Mouse (Mus musculus): Measurements from ENCODE around the gene Phf7.
A peak's percentile ranks its signal among the peaks of the same experiment; 100 is the strongest.

The Phf7 gene

DNA sequence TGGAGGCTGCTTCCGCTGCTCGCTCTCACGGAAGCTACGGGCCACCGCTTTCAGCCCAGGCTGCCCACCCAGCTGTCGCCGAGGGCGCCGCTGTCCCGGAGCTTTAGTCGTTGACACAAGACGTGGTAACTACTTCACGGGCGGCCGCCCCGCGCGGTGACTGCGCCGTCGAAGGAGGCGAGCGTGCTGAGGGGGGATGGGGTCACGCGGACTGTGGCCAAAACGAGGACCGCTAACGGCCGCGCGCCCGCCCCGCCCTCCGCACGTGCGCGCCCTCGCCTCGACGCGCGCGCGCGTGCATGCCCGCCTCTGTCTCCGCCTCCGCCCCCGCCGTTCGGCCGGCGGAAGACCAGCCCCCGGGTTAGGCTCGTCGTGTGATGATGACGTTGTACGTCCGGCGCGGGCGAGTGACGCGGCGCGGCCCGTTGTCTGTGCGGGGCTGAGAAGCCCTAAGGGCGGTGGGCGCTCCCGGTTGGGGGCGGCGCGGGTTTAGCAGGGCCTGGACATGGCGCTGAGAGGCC is at the start of gene Phf7, which contains the start of gene Bap1:
Phf7 (minus strand) TSS at position 234 of the 521 bp plus-strand sequence.
Bap1 (plus strand) TSS at position 367 of the 521 bp plus-strand sequence.
- peak; percentile 67 for DNase-seq (ENCODE audit: low read depth)

- DNase-seq (ENCODE audit: low read depth) = no peak
Observed at GRCm38 (mm10) chr14:31285728-31286127, 34.6 kb upstream of the Phf7 start.

DNA sequence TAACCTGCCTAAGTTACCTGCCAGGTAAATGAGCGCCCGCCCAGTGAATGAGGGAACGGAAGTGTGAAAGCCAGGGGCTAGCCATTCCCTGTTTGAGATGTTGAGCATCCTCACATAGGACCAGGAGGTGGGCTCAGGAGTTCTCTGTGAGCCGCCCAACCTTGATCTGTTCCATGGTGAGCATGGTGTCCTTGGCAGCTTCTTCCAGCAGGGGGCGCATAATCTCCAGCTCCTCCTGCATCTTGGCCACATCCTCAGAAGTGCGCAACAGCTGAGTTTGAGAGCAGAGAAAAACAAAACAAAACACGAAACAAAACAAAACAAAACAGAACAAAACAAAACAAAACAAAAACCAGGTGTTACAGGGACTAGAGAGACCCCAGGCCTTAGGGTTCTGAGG is 21.0 kb upstream of the Phf7 start:
- peak; percentile 22 for DNase-seq (ENCODE audit: low read depth)

DNA sequence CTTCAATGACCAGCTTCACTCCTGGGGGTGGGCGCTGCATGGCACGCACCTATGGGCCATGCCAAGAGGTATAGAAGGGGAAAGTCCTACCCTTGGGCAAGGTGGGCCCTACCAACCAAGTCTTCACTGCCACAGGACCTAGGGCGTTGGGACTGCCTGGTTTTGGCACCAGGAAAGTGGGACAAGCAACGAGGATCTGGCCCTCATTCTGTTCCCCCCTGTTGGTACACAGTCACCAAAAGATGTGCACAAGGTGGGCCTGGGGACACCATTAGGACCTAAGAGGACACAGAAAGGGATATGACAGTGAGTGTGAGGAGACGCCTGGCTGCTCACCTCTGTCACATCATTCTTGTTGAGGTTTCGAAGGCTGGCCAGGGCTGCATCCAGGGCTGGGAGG is 20.0 kb upstream of the Phf7 start:
- DNase-seq (ENCODE audit: low read depth) = no peak

GRCm38 (mm10) chr14:31269456-31270100 is 18.5 kb upstream of the Phf7 start:
- DNase-seq (ENCODE audit: low read depth) = no peak

DNA sequence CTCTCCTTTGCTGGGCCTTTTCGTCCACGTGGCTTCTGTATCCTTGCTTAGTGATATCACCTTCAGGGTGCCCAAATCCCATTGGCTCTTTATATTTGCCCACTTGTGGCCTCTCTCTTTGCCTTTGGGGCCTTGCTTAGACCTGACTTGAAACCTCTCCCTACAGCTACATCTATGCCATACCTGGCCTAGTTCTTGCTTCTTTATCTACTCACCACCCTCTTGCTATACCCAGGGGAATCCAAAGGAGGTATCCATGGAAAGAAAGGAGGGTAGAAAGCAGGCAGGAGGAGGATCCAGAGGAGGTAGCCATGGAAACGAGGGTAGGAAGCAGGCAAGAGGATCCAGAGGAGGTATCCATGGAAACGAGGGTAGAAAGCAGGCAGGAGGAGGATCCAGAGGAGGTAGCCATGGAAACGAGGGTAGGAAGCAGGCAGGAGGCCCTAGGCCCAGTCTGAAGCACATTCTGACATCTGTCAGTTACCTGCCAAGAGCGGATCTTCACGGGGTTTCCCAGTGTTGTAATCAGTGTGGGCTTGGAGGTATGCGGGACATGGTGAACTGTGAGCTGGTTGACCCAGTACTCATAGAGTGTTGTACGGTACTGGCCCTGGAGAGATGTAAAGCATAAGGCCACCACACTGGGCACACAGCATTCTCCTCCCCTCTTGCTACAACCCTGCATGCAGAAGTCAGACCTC is 17.3 kb upstream of the Phf7 start:
- no peak for DNase-seq (ENCODE audit: low read depth)

- no peak for DNase-seq (ENCODE audit: low read depth)
Observed at GRCm38 (mm10) chr14:31267649-31268048, 16.5 kb upstream of the Phf7 start.

GRCm38 (mm10) chr14:31260932-31261331 is 9.8 kb upstream of the Phf7 start:
- DNase-seq (ENCODE audit: low read depth) = no peak

- no peak for DNase-seq (ENCODE audit: low read depth)
Observed at GRCm38 (mm10) chr14:31260374-31260773, 9.3 kb upstream of the Phf7 start.

GRCm38 (mm10) chr14:31258476-31259050 is 7.4 kb upstream of the Phf7 start:
- no peak for DNase-seq (ENCODE audit: low read depth)

DNA sequence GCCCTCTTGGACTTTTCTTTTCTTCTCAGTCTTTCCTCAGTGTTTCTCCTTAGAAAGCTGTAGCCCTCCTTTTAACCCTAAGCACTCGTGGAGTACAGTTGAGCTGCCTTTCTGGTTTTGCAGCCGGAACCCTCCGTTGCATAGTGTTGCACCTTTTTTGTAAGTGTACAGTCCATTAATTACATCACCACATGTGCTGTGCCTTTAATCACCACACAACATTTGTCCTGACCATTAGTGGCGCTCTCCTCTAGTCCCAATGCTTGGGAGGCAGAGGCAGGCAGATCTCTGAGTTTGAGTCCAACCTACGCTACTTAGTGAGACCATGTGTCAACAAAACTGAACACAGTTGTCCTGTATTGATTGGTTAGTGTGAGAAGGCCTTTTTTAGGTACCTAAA is 974 bp upstream of the Phf7 start:
- DNase-seq (ENCODE audit: low read depth) = no peak

DNA sequence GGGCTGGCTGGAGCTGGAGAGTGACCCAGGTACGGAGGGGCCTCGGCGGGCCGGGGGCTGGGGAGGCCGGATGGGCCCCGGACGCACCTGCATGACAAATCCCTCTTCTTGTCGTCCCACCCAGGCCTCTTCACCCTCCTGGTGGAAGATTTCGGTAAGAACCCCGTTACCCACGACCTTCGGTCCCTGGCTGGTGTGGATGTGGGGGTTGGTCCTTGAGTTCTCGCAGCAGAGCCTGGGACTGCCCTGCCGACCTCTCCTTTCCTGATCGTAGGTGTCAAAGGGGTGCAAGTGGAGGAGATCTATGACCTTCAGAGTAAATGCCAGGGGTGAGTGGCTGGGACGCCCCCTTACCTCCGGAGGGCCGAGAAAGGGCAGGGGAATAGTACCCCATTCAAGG is 509 bp upstream of the Phf7 start:
- DNase-seq (ENCODE audit: low read depth) = no peak

DNA sequence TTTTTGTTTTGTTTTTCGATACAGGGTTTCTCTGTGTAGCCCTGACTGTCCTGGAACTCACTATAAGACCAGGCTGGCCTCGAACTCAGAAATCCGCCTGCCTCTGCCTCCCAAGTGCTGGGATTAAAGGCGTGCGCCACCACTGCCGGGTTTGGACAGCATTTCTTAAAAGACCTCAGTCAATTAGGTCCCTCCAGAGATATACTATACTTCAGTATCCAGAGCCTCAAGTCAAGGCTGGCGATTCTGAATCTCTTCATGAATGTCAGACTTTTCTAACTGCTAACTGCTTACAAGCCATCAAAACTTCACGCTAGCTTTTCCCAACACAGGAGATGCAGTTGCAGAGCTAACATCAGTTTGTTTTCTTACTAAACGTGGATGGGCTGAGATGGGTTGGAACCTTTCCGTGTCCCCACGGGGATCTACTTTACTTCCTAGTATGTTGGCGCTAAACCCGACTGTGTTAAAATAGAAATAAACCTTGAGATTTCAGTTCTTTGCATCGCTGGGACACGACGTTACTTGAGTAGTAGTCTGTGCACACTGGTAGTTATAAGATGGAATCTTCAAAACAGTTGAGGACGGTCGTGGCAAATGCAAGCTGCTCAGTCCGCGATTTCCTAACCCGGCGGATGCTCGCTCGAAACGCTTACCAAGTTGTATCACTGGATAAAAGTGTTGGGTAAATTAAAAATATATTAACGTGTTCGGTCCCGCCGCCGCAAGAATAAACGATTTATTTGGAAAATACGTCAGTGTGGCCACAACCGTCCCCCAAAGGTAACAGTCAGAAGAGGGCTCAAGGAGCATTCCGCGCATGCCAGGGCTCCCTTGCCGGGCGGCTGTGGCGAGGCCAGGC is 664 bp downstream of the Phf7 start:
- no peak for DNase-seq (ENCODE audit: low read depth)

- no peak for DNase-seq (ENCODE audit: low read depth)
Observed at GRCm38 (mm10) chr14:31248396-31248795, 2.7 kb downstream of the Phf7 start.

- DNase-seq (ENCODE audit: low read depth) = no peak
Observed at GRCm38 (mm10) chr14:31245946-31246345, 5.2 kb downstream of the Phf7 start.

GRCm38 (mm10) chr14:31244777-31245176 is 6.3 kb downstream of the Phf7 start:
- DNase-seq (ENCODE audit: low read depth) = no peak

- no peak for DNase-seq (ENCODE audit: low read depth)
Observed at GRCm38 (mm10) chr14:31240528-31240927, 10.6 kb downstream of the Phf7 start.

DNA sequence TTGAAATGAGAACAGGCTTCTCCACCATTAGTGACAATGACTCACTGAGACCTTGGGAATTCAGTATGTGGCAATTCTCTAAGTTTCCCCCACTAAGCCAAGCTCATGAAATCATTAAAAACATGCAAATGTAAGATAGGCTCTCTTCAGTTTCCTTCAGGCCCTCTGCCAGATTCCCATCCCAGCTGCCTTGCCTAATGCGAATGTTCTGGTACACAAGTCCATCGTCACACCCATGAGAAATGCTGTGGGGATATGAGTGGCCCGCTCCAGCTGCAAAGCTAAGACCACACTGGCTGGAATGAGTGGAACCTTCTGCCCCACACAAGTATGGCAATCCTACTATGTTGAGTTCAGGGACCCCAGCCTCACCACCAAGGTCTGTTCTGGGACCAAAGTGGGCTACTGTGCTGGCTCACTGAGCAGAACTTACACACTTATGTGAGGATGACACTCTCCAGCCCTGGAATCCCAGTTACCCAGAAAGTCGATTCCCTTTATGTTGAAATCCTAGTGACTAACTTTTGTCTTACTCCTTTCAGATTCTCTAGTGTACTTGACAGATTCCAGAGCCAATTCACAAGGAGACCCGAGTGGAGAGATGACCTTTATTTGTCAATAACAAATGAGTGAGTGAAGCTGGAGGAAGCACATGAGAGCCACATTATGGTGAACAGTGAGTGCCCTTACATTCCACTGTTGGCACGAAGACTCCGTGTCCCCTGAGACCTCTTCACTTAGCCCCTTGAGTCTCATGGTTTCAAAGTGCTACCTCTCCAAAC is 13.8 kb downstream of the Phf7 start:
- peak; percentile 43 for DNase-seq (ENCODE audit: low read depth)

GRCm38 (mm10) chr14:31233996-31234591 is 17.0 kb downstream of the Phf7 start:
- no peak for DNase-seq (ENCODE audit: low read depth)

DNA sequence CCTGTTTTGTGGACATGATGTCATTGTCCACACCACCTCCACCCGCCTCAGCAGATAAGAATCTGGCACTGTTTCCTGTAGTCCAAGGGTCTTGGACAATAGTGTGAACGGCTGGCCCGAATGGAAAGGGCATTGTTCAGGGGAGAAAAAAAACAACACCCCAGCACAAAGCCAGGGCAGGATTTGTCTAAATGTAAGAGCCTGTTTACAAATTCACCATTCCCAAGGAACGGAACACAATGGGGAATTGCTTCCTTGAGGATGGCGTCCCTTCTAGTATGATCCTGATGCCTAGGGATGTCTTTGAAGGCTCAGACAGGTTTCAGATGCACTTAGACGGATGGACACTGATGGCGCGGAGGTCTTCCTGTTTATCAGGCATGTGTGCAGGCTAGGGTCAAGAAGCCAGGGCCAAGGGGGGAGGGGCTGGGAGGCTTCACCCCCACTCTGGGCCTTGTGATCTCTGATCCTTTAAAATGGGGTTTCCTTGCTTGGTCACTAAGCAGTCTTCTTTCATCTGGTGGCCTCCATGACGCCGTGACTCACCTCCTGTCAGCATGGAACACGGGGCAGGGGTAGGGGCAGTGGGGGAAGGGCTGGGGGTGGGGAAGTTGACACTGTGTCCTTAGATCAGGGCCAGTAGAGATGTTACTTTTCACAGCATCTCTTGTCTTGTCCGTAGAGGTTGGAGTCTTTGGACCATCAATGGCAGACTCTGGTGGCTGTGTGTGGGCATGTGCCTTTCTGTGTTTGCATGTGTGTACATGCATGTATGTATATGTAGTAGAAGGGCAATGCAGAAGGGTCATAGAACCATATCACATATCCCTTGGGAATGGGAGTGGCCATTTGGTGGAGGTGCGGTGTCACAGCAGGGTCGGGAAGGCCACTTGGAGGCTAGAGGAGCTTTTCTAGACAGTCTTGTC is 17.8 kb downstream of the Phf7 start:
- no peak for DNase-seq (ENCODE audit: low read depth)

All from fibroblast of lung, adult 2 months (primary cell).